Mouse (Mus musculus) stomach, postnatal 0 days (tissue): ENCODE data around the gene Arpp21.

Experiments used
- CTCF ChIP-seq: IDR thresholded peaks from 2 replicates; pipeline ENCODE4 v1.5.1; 2016; ENCODE audit warnings: antibody characterized with exemption, low read depth, mild to moderate bottlenecking, moderate library complexity
- EP300 ChIP-seq: optimal IDR thresholded peaks from 2 replicates; pipeline ENCODE3; 2016; ENCODE audit warnings: antibody characterized with exemption

GRCm38 (mm10) chr9:112255971-112256370 is 20.2 kb upstream of the Arpp21 start:
- TF ChIP-seq CTCF: no peak
- no peak for TF ChIP-seq EP300
